Mouse (Mus musculus) hindbrain, embryonic 14.5 days (tissue): ENCODE measurements around the gene Vmn1r76. TPM values are rescaled to one million over a fixed set of nuclear protein-coding genes. Genes with fewer than 3 reads are reported as not detected.

Experiments used
- ATAC-seq: fragments of 200-750 bp; cut with Nextera tagmentation; 2 replicates; pipeline ENCODE4 v1.8.0; 2017; ENCODE audit warnings: moderate number of reproducible peaks, mild to moderate bottlenecking, moderate TSS enrichment, moderate library complexity; ENCODE audit not compliant: low FRiP score
- DNase-seq: peaks from one replicate; pipeline ENCODE4 v3.0.0-alpha.2; 2015; ENCODE audit warnings: low spot score
- H3K27ac ChIP-seq: fragments of 300-500 bp; sonication (generic); 2 replicates; pipeline ENCODE4 v1.5.1; 2014; ENCODE audit warnings: mild to moderate bottlenecking, moderate library complexity
- H3K27me3 ChIP-seq: fragments of 300-500 bp; sonication (generic); 2 replicates; pipeline ENCODE4 v1.6.1; 2014; ENCODE audit warnings: mild to moderate bottlenecking, low read length, mixed read lengths; ENCODE audit not compliant: control insufficient read depth, insufficient read depth
- H3K36me3 ChIP-seq: fragments of 300-500 bp; sonication (generic); replicated peaks from 2 replicates; pipeline ENCODE4 v1.6.1; 2014; ENCODE audit not compliant: control insufficient read depth, insufficient read depth
- H3K4me1 ChIP-seq: fragments of 300-500 bp; sonication (generic); replicated peaks from 2 replicates; pipeline ENCODE4 v1.6.1; 2014; ENCODE audit warnings: antibody characterized with exemption, low read length, mixed read lengths; ENCODE audit not compliant: control insufficient read depth, insufficient read depth
- H3K4me2 ChIP-seq: fragments of 300-500 bp; sonication (generic); replicated peaks from 2 replicates; pipeline ENCODE4 v1.6.1; 2014; ENCODE audit warnings: mild to moderate bottlenecking, moderate library complexity
- H3K4me3 ChIP-seq: fragments of 300-500 bp; sonication (generic); replicated peaks from 2 replicates; pipeline ENCODE4 v1.5.1; 2014; ENCODE audit warnings: mild to moderate bottlenecking, low read length
- H3K9ac ChIP-seq: fragments of 300-500 bp; sonication (generic); 2 replicates; pipeline ENCODE4 v1.6.1; 2014
- H3K9me3 ChIP-seq: fragments of 300-500 bp; sonication (generic); 2 replicates; pipeline ENCODE4 v1.6.1; 2016; ENCODE audit warnings: low read length; ENCODE audit not compliant: control insufficient read depth
- WGBS: fragments of 180-500 bp; shearing (Covaris S2); extraction: QIAGEN DNeasy Blood & Tissue Kit; methylation state at CpG from one replicate; pipeline ENCODE4 v1.1.7; 2014; 5-methylcytosine and 5-hydroxymethylcytosine counted together
- polyA plus RNA-seq: library from polyadenylated mRNA; unstranded; fragments of >200 nt; fragmentation: Nextera tagmentation; extraction: Ambion mirVana; gene quantifications from 2 replicates; pipeline ENCODE4 v1.2.1, GENCODE M21; 2014

The Vmn1r76 gene
- not detected in 2 replicates for polyA plus RNA-seq

GRCm38 (mm10) chr7:11938113-11938512, at the start of gene Vmn1r76:
Gene Vmn1r76, minus strand, starts transcription at chr7:11938213.
- Histone ChIP-seq H3K36me3 (no peaks in the 10 kb centered on the region), H3K4me3 (no peak within 1 kb of the TSS), H3K9ac (no peak within 1 kb of the TSS), H3K27ac (no peak within 1 kb of the TSS), H3K27me3 (no peaks in the 10 kb centered on the region), H3K4me1 (no peaks in the 10 kb centered on the region), H3K4me2 (no peak within 1 kb of the TSS), H3K9me3 (peaks cover 19% of the 10 kb centered on the region)
- no peak for ATAC-seq
- DNase-seq = no peak

GRCm38 (mm10) chr7:11972611-11973010, 34.6 kb upstream of the Vmn1r76 start:
- Histone ChIP-seq H3K4me3 (no peak overlapping the region), H3K4me1 (no peaks in the 10 kb centered on the region), H3K36me3 (no peaks in the 10 kb centered on the region), H3K27me3 (no peaks in the 10 kb centered on the region), H3K27ac (no peak overlapping the region), H3K9ac (no peak overlapping the region), H3K9me3 (peaks cover 26% of the 10 kb centered on the region; the same call in 1 of the 2 replicates), H3K4me2 (no peak overlapping the region)
- DNase-seq (no peak), ATAC-seq (no peak)

GRCm38 (mm10) chr7:11947991-11948390, 10.0 kb upstream of the Vmn1r76 start:
- DNase-seq = no peak

GRCm38 (mm10) chr7:11874330-11874729, 63.7 kb downstream of the Vmn1r76 start, which contains the start of gene Vmn1r75:
Gene Vmn1r75, plus strand, starts transcription at chr7:11874630.
- no peak within 1 kb of the TSS for H3K4me3 ChIP-seq
- DNase-seq (no peak), ATAC-seq (no peak)
- no peaks in the 10 kb centered on the region for H3K27me3 ChIP-seq
- no peak within 1 kb of the TSS for H3K4me2 ChIP-seq
- peaks cover 13% of the 10 kb centered on the region; the same call in 1 of the 2 replicates for H3K9me3 ChIP-seq
- H3K36me3 ChIP-seq = no peaks in the 10 kb centered on the region
- no peaks in the 10 kb centered on the region for H3K4me1 ChIP-seq
- no peak within 1 kb of the TSS for H3K9ac ChIP-seq
- no peak within 1 kb of the TSS for H3K27ac ChIP-seq

More at GRCm38 (mm10) chr7:11947991-11948390, 10.0 kb upstream of the Vmn1r76 start:
- Histone ChIP-seq H3K4me2 (no peak overlapping the region), H3K27me3 (no peaks in the 10 kb centered on the region), H3K4me1 (no peaks in the 10 kb centered on the region), H3K9ac (no peak overlapping the region), H3K9me3 (peaks cover 31% of the 10 kb centered on the region), H3K36me3 (no peaks in the 10 kb centered on the region), H3K27ac (no peak overlapping the region), H3K4me3 (no peak overlapping the region)
- WGBS = 75% methylated on average over 3 of the region's 3 CpGs
- ATAC-seq = no peak

Other genes with a start within 250 kb of the Vmn1r76 start
- not detected in 2 replicates for gene Vmn1r73, start 207.9 kb downstream of the Vmn1r76 start, polyA plus RNA-seq
- not detected in 2 replicates for gene Vmn1r74, start 104.2 kb downstream of the Vmn1r76 start, polyA plus RNA-seq
- gene Vmn1r75, start 63.6 kb downstream of the Vmn1r76 start, polyA plus RNA-seq = not detected in 2 replicates
- not detected in 2 replicates for gene Vmn1r77, start 98.5 kb upstream of the Vmn1r76 start, polyA plus RNA-seq
- not detected in 2 replicates for gene Vmn1r78, start 212.0 kb upstream of the Vmn1r76 start, polyA plus RNA-seq
- gene Vmn1r79, start 233.1 kb upstream of the Vmn1r76 start, polyA plus RNA-seq = not detected in 2 replicates